Mouse (Mus musculus): ENCODE measurements around the gene Cep19. TPM values are rescaled to one million over a fixed set of nuclear protein-coding genes. Genes with fewer than 3 reads are reported as not detected.

The Cep19 gene
- polyA plus RNA-seq, 1 experiment from 2014 or later, result 51.0 TPM

GRCm38 (mm10) chr16:32102295-32102694 lies 2.7 kb downstream of the Cep19 start:
- Histone ChIP-seq H3K27ac (ENCODE audit: low read depth, low read length) (no peak overlapping the region), H3K36me3 (ENCODE audit: control insufficient read depth, insufficient read depth, low read length) (peaks cover 10% of the 10 kb centered on the region), H3K4me3 (ENCODE audit: low read length) (no peak overlapping the region), H3K9ac (ENCODE audit: low read depth, low read length) (no peak overlapping the region), H3K27me3 (replicated peaks; ENCODE audit: control insufficient read depth, insufficient read depth, low read length) (no peaks in the 10 kb centered on the region), H3K4me1 (ENCODE audit: control insufficient read depth, insufficient read depth, low read depth, low read length) (peaks cover 11% of the 10 kb centered on the region), H3K4me2 (ENCODE audit: low read length) (no peak overlapping the region), H3K9me3 (ENCODE audit: control insufficient read depth, low read length) (no peaks in the 10 kb centered on the region)
- 93% methylated on average over 13 of the region's 13 CpGs for WGBS
- no peak for ATAC-seq

DNA sequence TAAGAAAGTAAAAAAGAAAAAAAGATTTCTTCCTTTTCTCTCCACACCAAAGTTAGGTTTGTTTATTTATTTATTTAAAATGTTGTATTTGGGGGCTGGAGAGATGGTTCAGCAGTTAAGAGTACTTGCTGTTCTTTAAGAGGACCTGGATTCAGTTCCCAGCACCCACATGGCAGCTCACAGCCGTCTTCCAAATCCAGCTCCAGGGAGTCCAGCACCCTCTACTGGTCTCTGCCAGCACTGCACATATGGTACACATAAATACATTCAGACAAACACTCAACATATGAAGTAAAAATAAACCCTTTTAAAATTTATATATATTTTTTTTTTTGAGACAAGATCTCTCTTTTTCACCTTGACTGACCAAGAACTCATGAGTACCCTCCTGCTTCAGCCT lies 6.1 kb downstream of the Cep19 start:
- H3K36me3 ChIP-seq (ENCODE audit: control insufficient read depth, insufficient read depth, low read length), result peaks cover 17% of the 10 kb centered on the region
- no peak overlapping the region for H3K4me3 ChIP-seq (ENCODE audit: low read length)
- H3K4me2 ChIP-seq (ENCODE audit: low read length), result no peak overlapping the region
- H3K9ac ChIP-seq (ENCODE audit: low read depth, low read length), result no peak overlapping the region
- ATAC-seq, result no peak
- no peak overlapping the region for H3K27ac ChIP-seq (ENCODE audit: low read depth, low read length)
- H3K27me3 ChIP-seq (replicated peaks; ENCODE audit: control insufficient read depth, insufficient read depth, low read length), result no peaks in the 10 kb centered on the region
- WGBS, result 90% methylated on average over 1 of the region's 1 CpGs
- H3K9me3 ChIP-seq (ENCODE audit: control insufficient read depth, low read length), result no peaks in the 10 kb centered on the region
- no peaks in the 10 kb centered on the region for H3K4me1 ChIP-seq (ENCODE audit: control insufficient read depth, insufficient read depth, low read depth, low read length)

GRCm38 (mm10) chr16:32107342-32108045 lies 7.9 kb downstream of the Cep19 start:
- Histone ChIP-seq H3K27ac (ENCODE audit: low read depth, low read length) (no peak overlapping the region), H3K27me3 (replicated peaks; ENCODE audit: control insufficient read depth, insufficient read depth, low read length) (no peaks in the 10 kb centered on the region), H3K36me3 (ENCODE audit: control insufficient read depth, insufficient read depth, low read length) (peaks cover 16% of the 10 kb centered on the region), H3K9ac (ENCODE audit: low read depth, low read length) (no peak overlapping the region), H3K4me2 (ENCODE audit: low read length) (no peak overlapping the region), H3K4me3 (ENCODE audit: low read length) (no peak overlapping the region), H3K9me3 (ENCODE audit: control insufficient read depth, low read length) (no peaks in the 10 kb centered on the region), H3K4me1 (ENCODE audit: control insufficient read depth, insufficient read depth, low read depth, low read length) (no peaks in the 10 kb centered on the region)
- ATAC-seq, result no peak
- WGBS, result 94% methylated on average over 12 of the region's 12 CpGs

DNA sequence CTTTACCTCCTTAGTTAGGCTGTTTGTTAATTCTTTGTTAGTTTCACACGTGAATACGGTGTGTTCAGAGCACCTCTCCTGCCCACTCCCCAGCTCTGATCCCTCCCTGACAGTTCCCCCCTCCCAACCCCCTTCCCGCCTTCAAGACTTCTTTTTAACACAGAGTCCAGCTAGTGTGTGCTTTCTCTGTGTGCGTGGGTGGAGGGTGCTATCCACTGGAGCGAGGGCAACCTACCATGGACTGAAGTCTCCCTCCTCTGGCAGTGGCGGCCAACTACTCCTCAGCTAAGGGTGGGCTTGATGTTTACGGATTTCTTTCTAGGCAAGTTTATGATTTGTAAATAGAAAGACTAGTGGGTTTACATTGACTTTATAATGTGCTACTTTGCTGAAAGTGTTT lies 8.6 kb downstream of the Cep19 start:
- WGBS, result 73% methylated on average over 7 of the region's 7 CpGs
- Histone ChIP-seq H3K27me3 (replicated peaks; ENCODE audit: control insufficient read depth, insufficient read depth, low read length) (no peaks in the 10 kb centered on the region), H3K4me3 (ENCODE audit: low read length) (no peak overlapping the region), H3K27ac (ENCODE audit: low read depth, low read length) (no peak overlapping the region), H3K9me3 (ENCODE audit: control insufficient read depth, low read length) (no peaks in the 10 kb centered on the region), H3K9ac (ENCODE audit: low read depth, low read length) (no peak overlapping the region), H3K4me1 (ENCODE audit: control insufficient read depth, insufficient read depth, low read depth, low read length) (no peaks in the 10 kb centered on the region), H3K4me2 (ENCODE audit: low read length) (no peak overlapping the region), H3K36me3 (ENCODE audit: control insufficient read depth, insufficient read depth, low read length) (peaks cover 15% of the 10 kb centered on the region)
- no peak for ATAC-seq

GRCm38 (mm10) chr16:32108578-32108977 lies 9.0 kb downstream of the Cep19 start:
- no peak overlapping the region for H3K27ac ChIP-seq (ENCODE audit: low read depth, low read length)
- H3K4me1 ChIP-seq (ENCODE audit: control insufficient read depth, insufficient read depth, low read depth, low read length), result no peaks in the 10 kb centered on the region
- H3K9ac ChIP-seq (ENCODE audit: low read depth, low read length), result no peak overlapping the region
- H3K36me3 ChIP-seq (ENCODE audit: control insufficient read depth, insufficient read depth, low read length), result peaks cover 13% of the 10 kb centered on the region
- H3K4me2 ChIP-seq (ENCODE audit: low read length), result no peak overlapping the region
- H3K9me3 ChIP-seq (ENCODE audit: control insufficient read depth, low read length), result no peaks in the 10 kb centered on the region
- WGBS, result 95% methylated on average over 2 of the region's 2 CpGs
- ATAC-seq, result no peak
- H3K27me3 ChIP-seq (replicated peaks; ENCODE audit: control insufficient read depth, insufficient read depth, low read length), result no peaks in the 10 kb centered on the region
- H3K4me3 ChIP-seq (ENCODE audit: low read length), result no peak overlapping the region

DNA sequence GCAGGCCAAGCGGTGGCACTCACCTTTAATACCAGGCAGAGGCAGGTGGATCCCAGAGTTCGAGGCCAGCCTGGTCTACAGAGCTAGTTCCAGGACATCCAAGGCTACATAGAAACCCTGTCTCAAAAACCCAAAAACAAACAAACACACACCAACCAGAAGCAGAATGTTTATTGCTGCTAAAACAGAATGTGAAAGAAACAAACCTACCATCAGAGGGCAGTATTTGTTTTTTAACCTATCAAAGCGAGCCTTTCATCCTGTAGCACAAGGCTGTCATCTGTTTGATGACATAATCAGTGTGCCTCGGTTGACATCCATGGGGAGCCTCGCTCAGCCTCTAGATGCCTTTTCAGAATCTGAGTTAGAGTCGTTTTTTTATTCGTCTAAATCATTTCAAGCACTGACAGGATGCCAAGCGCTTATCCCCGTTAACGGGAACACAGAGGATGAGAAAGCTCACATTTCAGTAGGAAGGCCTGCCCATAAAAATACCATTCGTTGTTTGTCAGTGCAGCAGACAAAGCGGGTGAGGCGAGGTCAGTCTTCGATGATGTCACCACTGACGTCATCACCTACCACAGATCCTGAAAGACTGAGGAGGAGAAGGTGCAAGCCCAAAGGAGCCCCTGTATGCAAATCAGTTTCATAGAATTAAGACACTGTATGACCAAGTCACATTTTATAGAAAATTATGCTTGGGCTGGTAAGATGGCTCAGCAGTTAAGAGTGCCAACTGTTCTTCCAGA lies 11.5 kb downstream of the Cep19 start:
- Histone ChIP-seq H3K4me3 (ENCODE audit: low read length) (no peak overlapping the region), H3K9me3 (ENCODE audit: control insufficient read depth, low read length) (no peaks in the 10 kb centered on the region), H3K9ac (ENCODE audit: low read depth, low read length) (no peak overlapping the region), H3K4me1 (ENCODE audit: control insufficient read depth, insufficient read depth, low read depth, low read length) (no peaks in the 10 kb centered on the region), H3K27me3 (replicated peaks; ENCODE audit: control insufficient read depth, insufficient read depth, low read length) (no peaks in the 10 kb centered on the region; the same call in 1 of the 2 replicates), H3K4me2 (ENCODE audit: low read length) (no peak overlapping the region), H3K36me3 (ENCODE audit: control insufficient read depth, insufficient read depth, low read length) (peaks cover 11% of the 10 kb centered on the region; the same call in 1 of the 2 replicates), H3K27ac (ENCODE audit: low read depth, low read length) (no peak overlapping the region)
- WGBS, result 80% methylated on average over 15 of the region's 15 CpGs
- no peak for ATAC-seq

- Histone ChIP-seq H3K9me3 (ENCODE audit: control insufficient read depth, low read length) (no peaks in the 10 kb centered on the region), H3K27me3 (replicated peaks; ENCODE audit: control insufficient read depth, insufficient read depth, low read length) (no peaks in the 10 kb centered on the region; the same call in 1 of the 2 replicates), H3K4me3 (ENCODE audit: low read length) (no peak overlapping the region), H3K4me1 (ENCODE audit: control insufficient read depth, insufficient read depth, low read depth, low read length) (no peaks in the 10 kb centered on the region), H3K36me3 (ENCODE audit: control insufficient read depth, insufficient read depth, low read length) (0 out of 2 replicates have a peak, but pooled peaks cover 2% of the 10 kb centered on the region), H3K4me2 (ENCODE audit: low read length) (no peak overlapping the region), H3K9ac (ENCODE audit: low read depth, low read length) (no peak overlapping the region), H3K27ac (ENCODE audit: low read depth, low read length) (no peak overlapping the region)
- ATAC-seq, result no peak
- 64% methylated on average over 23 of the region's 23 CpGs for WGBS
These were observed 14.1 kb downstream of the Cep19 start for GRCm38 (mm10) chr16:32113541-32114218.

DNA sequence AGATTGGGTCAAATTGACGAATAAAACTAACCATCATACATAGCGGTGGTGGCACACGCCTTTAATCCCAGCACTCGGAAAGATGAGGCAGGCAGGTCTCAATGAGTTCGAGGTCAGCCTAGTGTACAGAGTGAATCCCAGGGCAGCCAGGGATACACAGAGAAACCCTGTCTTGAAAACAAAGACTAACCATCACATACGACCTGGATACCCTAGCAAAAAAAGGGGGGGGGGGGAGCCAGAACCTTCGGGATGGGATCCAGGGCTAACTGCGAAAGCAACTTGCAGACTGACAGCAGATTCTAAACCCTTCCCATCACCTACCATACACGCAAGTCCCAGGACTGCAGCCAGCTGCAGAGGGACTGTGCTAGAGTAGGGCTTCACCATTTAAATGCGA lies 14.8 kb downstream of the Cep19 start:
- no peak for ATAC-seq
- no peak overlapping the region for H3K4me2 ChIP-seq (ENCODE audit: low read length)
- WGBS, result 85% methylated on average over 10 of the region's 10 CpGs

More for the DNA sequence above, 14.8 kb downstream of the Cep19 start:
- Histone ChIP-seq H3K4me3 (ENCODE audit: low read length) (no peak overlapping the region), H3K9ac (ENCODE audit: low read depth, low read length) (no peak overlapping the region), H3K4me1 (ENCODE audit: control insufficient read depth, insufficient read depth, low read depth, low read length) (no peaks in the 10 kb centered on the region), H3K36me3 (ENCODE audit: control insufficient read depth, insufficient read depth, low read length) (0 out of 2 replicates have a peak, but pooled peaks cover 2% of the 10 kb centered on the region), H3K9me3 (ENCODE audit: control insufficient read depth, low read length) (no peaks in the 10 kb centered on the region), H3K27me3 (replicated peaks; ENCODE audit: control insufficient read depth, insufficient read depth, low read length) (no peaks in the 10 kb centered on the region; the same call in 1 of the 2 replicates), H3K27ac (ENCODE audit: low read depth, low read length) (no peak overlapping the region)

Data from hindbrain, embryonic 16.5 days (tissue).